8 mouse cellular contexts compared by ENCODE assay signal in the genomic region with DNA sequence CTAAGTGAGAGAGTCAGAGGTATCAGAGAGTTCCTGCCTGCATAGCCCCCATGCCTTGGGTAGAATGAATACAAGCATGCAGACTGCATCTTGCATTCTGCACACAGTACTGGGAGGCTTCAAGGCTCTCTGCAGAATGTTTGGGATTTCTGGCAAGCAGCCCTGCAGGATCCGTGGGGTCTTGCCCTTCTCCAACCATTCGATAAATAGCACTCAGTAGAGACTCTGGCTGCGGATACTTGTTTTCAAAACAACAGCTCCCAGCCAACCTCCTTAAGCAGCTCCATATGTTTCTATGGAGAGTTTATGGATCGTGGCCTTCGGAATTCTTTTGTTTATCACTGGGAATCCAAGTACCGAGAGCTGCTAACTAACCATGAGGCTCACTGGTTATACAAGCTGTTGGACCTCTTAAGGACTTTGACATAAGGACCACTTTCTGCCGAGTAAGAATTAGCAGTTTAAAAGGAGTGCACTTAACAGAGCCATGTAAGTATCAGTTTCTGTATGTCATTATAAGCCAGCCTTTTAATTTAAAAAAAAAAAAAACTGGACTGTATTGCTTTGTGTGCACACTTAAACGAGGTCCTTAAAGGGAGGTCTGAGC.
DNase-seq lines count a peak whose midpoint lies in the region; ATAC-seq and TF ChIP-seq lines count a peak whose summit lies in the region.
"Had no signal": no experiment of that assay in that cellular context is flagged by ENCODE, and none has a peak within 500 bp of the region (broad histone marks: within the 10 kb centered on the region; RNA-seq: fewer than 3 reads in every experiment).

No protein-coding gene starts in this region.

- no peak for TF ChIP-seq CTCF in forebrain, postnatal 0 days (IDR thresholded peaks at IDR 0.05; ENCODE audit: low read depth)
- no peak for TF ChIP-seq CTCF in cerebellum, adult 2 months (IDR thresholded peaks at IDR 0.05; ENCODE audit: borderline replicate concordance, insufficient read depth, low read depth, low read length)

- peak; percentile 36 for DNase-seq in midbrain, embryonic 14.5 days
- DNase-seq in forebrain, postnatal 0 days, result no peak
- DNase-seq in kidney, postnatal 4 days, result peak; percentile 72 to 81
- no peak for DNase-seq in cerebellum, adult 2 months
- DNase-seq in urinary bladder, postnatal 14 days (ENCODE audit: low spot score), result no peak

- no peak overlapping the region for H3K27ac ChIP-seq in midbrain, embryonic 14.5 days (replicated peaks; ENCODE audit: low read depth, low read length)
- no peak overlapping the region for H3K27ac ChIP-seq in midbrain, embryonic 13.5 days
- H3K27ac ChIP-seq in forebrain, postnatal 0 days (ENCODE audit: low read depth, low read length), result no peak overlapping the region
- H3K27ac ChIP-seq in stomach, embryonic 16.5 days (ENCODE audit: low read length), result peak overlapping the region; percentile 41; the same call in 1 of the 2 replicates
- no peak overlapping the region for H3K27ac ChIP-seq in cerebellum, adult 2 months (ENCODE audit: insufficient read depth, low read length)
- H3K27ac ChIP-seq: layer of hippocampus, adult 2 months had no signal

- H3K4me3 ChIP-seq in midbrain, embryonic 14.5 days (replicated peaks; ENCODE audit: low read depth, low read length), result no peak overlapping the region
- H3K4me3 ChIP-seq in midbrain, embryonic 13.5 days (replicated peaks), result no peak overlapping the region
- H3K4me3 ChIP-seq in forebrain, postnatal 0 days (ENCODE audit: low read depth, low read length), result no peak overlapping the region
- no peak overlapping the region for H3K4me3 ChIP-seq in stomach, embryonic 16.5 days (replicated peaks; ENCODE audit: low read length)
- no peak overlapping the region for H3K4me3 ChIP-seq in cerebellum, adult 2 months (replicated peaks; ENCODE audit: insufficient read depth, low read depth, low read length)
- H3K4me3 ChIP-seq: layer of hippocampus, adult 2 months had no signal

- no peak for ATAC-seq in midbrain, embryonic 14.5 days (ENCODE audit: low FRiP score, low TSS enrichment)
- no peak for ATAC-seq in midbrain, embryonic 13.5 days
- peak; percentile 43 for ATAC-seq in forebrain, postnatal 0 days
- ATAC-seq in stomach, embryonic 16.5 days (ENCODE audit: insufficient read depth, low FRiP score), result peak; percentile 72

- 76% methylated on average over 8 of the region's 8 CpGs for WGBS in midbrain, embryonic 14.5 days
- WGBS in midbrain, embryonic 13.5 days, result 67% methylated on average over 8 of the region's 8 CpGs
- WGBS in forebrain, postnatal 0 days, result 27% methylated on average over 8 of the region's 8 CpGs
- WGBS in stomach, embryonic 16.5 days, result 29% methylated on average over 8 of the region's 8 CpGs
- 18% methylated on average over 8 of the region's 8 CpGs for WGBS in cerebellum, adult 2 months

- no peak overlapping the region for H3K4me2 ChIP-seq in midbrain, embryonic 14.5 days (ENCODE audit: low read length)
- H3K4me2 ChIP-seq in midbrain, embryonic 13.5 days (replicated peaks), result no peak overlapping the region
- H3K4me2 ChIP-seq in forebrain, postnatal 0 days (ENCODE audit: low read depth), result no peak overlapping the region
- H3K4me2 ChIP-seq in stomach, embryonic 16.5 days (ENCODE audit: low read depth, low read length), result no peak overlapping the region

- no peaks in the 10 kb centered on the region for H3K27me3 ChIP-seq in midbrain, embryonic 14.5 days (ENCODE audit: control insufficient read depth, insufficient read depth, low read length)
- H3K27me3 ChIP-seq in midbrain, embryonic 13.5 days, result no peaks in the 10 kb centered on the region
- H3K27me3 ChIP-seq in forebrain, postnatal 0 days (ENCODE audit: insufficient read depth, low read length), result no peaks in the 10 kb centered on the region
- H3K27me3 ChIP-seq in stomach, embryonic 16.5 days (ENCODE audit: control insufficient read depth, insufficient read depth, low read length), result no peaks in the 10 kb centered on the region
- no peaks in the 10 kb centered on the region; the same call in 1 of the 2 replicates for H3K27me3 ChIP-seq in cerebellum, adult 2 months (ENCODE audit: control insufficient read depth, insufficient read depth, low read length)

- no peaks in the 10 kb centered on the region for H3K36me3 ChIP-seq in midbrain, embryonic 14.5 days (ENCODE audit: control insufficient read depth, insufficient read depth, low read length)
- H3K36me3 ChIP-seq in midbrain, embryonic 13.5 days, result no peaks in the 10 kb centered on the region
- H3K36me3 ChIP-seq in forebrain, postnatal 0 days (ENCODE audit: insufficient read depth), result no peaks in the 10 kb centered on the region
- peaks cover 2% of the 10 kb centered on the region; the same call in 1 of the 2 replicates for H3K36me3 ChIP-seq in stomach, embryonic 16.5 days (ENCODE audit: control insufficient read depth, insufficient read depth, low read length)

- H3K9ac ChIP-seq in midbrain, embryonic 14.5 days (replicated peaks; ENCODE audit: low read length), result no peak overlapping the region
- H3K9ac ChIP-seq in midbrain, embryonic 13.5 days (replicated peaks), result no peak overlapping the region
- no peak overlapping the region for H3K9ac ChIP-seq in forebrain, postnatal 0 days
- H3K9ac ChIP-seq in stomach, embryonic 16.5 days (ENCODE audit: low read length), result no peak overlapping the region

- TF ChIP-seq POLR2A in cerebellum, adult 2 months (IDR thresholded peaks at IDR 0.05; ENCODE audit: borderline replicate concordance, insufficient read depth, low read length), result no peak

- no peaks in the 10 kb centered on the region for H3K4me1 ChIP-seq in midbrain, embryonic 14.5 days (ENCODE audit: control insufficient read depth, insufficient read depth, low read length)
- H3K4me1 ChIP-seq in midbrain, embryonic 13.5 days (replicated peaks), result peaks cover 11% of the 10 kb centered on the region; the same call in 1 of the 2 replicates
- no peaks in the 10 kb centered on the region for H3K4me1 ChIP-seq in forebrain, postnatal 0 days (ENCODE audit: insufficient read depth)
- peaks cover 13% of the 10 kb centered on the region for H3K4me1 ChIP-seq in stomach, embryonic 16.5 days (ENCODE audit: control insufficient read depth, insufficient read depth, low read length)
- H3K4me1 ChIP-seq in cerebellum, adult 2 months (ENCODE audit: control insufficient read depth, insufficient read depth, low read length), result no peaks in the 10 kb centered on the region

- no peaks in the 10 kb centered on the region for H3K9me3 ChIP-seq in midbrain, embryonic 14.5 days (ENCODE audit: control insufficient read depth, low read length)
- H3K9me3 ChIP-seq in midbrain, embryonic 13.5 days, result no peaks in the 10 kb centered on the region
- H3K9me3 ChIP-seq in forebrain, postnatal 0 days (ENCODE audit: low read length), result no peaks in the 10 kb centered on the region
- H3K9me3 ChIP-seq in stomach, embryonic 16.5 days (replicated peaks; ENCODE audit: control insufficient read depth, low read length), result no peaks in the 10 kb centered on the region

Comparison
In these comparisons a context has a peak if more than half of its experiments do, and no peak if none do; other contexts are left out.
1. ATAC-seq: peak in forebrain, postnatal 0 days (single experiment) and stomach, embryonic 16.5 days (single experiment); none in midbrain, embryonic 14.5 days (single experiment) and midbrain, embryonic 13.5 days (single experiment).
2. DNase-seq: peak in midbrain, embryonic 14.5 days (single experiment) and kidney, postnatal 4 days (2 of 2); none in forebrain, postnatal 0 days (single experiment), cerebellum, adult 2 months (0 of 2) and urinary bladder, postnatal 14 days (single experiment).